Mouse (Mus musculus): ENCODE data around the gene Setd2.

The Setd2 gene

DNA sequence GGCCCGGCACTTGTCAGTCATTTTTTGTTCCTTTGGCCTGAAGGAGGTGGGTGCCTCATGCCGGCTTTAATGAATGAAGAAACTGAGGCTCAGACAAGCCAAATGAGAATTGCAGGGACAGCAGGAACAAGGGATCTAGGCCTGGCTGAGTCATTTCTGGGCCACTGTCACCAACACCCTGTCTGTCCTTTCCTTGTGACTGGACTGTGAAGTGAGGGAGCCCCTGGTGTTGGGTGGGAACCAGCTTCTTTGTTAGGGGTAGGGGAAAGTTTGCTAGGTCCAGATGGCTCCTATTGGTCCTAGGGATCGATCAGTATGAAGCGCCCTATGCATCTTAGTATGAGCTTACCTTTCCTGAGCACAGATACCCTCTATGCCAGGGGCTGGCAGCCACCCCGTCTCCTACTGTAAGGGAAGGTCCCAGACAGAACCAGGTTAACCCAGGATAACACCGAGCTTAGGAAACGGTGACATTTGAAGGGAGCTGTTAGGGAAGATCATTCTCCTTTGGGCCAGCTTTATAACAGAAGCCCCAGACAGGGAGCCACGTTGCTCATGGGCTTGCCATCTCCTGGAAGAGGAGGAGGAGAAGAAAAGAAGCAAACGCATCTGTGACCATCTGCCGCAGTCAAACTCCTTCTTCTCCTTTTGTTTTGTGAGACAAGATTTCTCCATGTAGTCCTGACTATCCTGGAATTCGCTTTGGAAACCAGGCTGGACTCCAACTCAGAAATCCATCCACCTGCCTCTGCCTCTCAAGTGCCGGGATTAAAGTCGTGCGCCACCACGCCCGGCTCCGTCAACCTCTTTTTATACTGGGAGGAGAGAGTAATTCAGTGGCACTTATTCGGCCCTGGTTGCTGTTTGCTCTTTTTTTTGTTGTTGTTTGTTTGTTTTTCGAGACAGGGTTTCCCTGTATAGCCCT is 122.6 kb downstream of the Setd2 start:
- DNase-seq, result no peak

DNA sequence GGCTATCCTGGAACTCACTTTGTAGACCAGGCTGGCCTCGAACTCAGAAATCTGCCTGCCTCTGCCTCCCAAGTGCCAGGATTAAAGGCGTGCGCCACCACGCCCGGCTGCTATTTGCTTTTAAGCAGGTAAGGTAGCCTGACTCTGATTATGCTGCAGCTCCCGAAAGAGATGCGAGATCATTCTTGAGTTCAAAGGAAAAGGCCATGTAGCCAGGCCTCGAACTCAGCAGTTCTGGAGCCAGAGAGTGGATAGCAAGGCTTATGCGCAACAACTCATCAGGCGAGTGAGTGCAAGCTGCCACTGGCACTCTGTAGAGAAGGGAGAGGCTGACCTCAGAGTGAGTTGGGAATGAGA is 123.2 kb downstream of the Setd2 start:
- no peak for DNase-seq

DNA sequence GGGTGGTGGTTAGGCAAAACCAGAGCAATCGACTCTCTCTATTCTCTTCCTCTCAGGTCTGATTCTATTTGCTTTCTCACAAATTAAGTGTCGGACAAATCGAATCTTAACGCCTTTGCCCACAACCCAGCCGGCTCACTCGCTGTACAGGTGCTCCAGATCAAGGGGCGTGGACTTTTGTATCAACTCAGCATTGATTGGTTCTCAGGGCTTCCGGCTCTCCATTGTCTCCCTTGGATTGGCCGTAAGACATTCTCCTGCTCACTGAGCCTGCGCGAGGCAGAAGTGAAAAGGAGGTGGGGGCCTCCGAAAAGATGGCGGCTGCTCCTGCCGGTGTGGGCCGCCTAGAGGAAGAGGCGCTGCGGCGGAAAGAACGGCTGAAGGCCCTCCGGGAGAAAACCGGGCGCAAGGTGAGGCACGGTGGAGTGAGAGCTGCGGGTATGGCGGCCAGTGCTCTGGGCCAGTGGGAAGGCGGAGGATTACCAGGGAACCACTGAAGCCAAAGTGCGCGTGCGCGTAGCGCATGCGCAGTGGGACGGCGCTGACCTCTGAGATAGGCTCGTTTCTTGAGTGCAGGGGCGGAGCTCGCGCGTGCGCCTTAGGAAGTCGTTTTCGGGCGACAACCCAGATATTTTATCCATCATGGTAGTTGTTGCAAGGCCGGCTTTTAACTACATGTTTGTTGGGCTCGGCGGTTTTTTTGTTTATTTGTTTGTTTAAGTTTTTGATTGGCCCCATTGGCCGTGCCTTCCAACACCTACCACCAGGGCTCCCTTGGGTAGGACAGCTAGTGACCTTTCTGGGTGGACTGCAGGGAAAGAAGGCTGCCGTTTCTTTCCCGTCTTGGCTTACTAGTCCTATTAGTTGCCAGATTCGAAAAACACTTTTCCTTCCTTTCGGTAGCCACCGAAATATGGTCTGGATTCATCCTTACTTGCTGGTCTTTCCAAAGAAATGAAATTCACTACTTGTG is 124.1 kb downstream of the Setd2 start, which contains the start of gene Ccdc12:
Gene Ccdc12 (plus strand): TSS at position 255 of the 973 bp plus-strand sequence.
- peak; percentile 96 to 98 for DNase-seq

DNA sequence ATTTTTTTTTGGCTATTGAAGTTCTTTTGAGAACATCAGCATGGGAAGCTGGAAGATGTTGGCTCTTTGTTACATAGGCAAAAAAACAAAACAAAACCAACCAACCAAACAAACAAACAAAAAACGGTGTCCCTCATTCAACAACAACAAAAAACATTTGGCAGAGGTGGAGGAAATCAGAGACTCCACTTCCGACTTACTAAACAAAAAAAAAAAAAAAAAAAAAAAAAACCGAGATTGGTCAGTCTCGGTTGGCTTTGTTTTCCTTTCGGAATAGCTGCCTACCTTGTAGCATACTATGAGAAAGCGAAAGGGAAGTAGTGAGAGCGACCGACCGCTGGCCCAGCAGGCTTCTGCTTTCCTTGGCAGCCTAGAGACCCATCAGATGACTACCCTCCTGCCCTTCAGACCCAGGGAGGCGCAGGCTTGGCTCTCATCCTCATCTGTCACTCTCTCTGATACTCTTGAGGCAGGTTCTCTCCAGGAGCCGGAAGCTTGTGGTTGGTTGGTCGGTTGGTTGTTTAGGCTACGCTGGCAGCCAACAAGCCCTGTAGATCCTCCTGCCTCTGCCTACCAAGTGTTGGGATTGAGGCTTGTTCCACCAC is 125.2 kb downstream of the Setd2 start:
- DNase-seq, result peak; percentile 86 to 89

DNA sequence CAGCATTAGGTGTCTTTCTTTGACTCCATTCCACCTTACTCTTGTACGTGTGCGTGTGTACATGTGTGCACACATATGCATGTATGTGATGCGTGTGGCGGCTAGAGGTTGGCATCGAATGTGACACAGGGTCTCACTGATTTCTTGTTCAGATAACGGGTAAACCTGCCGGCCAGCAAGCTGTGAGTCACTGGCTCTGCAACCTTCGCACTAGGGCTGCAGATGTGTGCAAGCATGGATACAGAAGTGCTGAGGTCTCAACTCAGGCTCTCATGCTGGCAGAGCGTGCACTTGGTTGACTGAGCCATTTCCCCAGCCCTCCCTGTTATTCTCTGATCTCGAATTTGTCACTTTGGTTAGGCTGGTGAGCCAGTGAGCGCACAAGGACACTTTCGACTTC is 127.1 kb downstream of the Setd2 start:
- DNase-seq, result no peak

DNA sequence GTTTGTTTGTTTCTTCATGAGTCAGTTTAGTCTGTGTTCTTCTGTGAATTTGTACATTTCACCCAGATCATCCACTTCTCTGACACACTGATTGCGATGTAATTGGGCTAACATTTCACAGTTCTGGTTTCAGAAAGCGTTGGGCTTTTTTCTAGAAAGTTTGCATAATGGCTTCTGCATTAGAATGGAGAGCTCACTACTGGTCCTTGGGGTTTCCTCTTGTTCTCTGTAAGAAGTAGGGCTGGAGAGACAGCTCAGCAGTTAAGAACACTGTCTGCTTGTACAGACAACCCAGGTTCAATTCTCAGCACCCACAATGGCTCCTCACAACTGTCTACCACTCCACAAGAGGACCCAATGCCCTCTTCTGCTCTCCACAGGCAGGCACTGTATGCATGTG is 127.8 kb downstream of the Setd2 start:
- no peak for DNase-seq

DNA sequence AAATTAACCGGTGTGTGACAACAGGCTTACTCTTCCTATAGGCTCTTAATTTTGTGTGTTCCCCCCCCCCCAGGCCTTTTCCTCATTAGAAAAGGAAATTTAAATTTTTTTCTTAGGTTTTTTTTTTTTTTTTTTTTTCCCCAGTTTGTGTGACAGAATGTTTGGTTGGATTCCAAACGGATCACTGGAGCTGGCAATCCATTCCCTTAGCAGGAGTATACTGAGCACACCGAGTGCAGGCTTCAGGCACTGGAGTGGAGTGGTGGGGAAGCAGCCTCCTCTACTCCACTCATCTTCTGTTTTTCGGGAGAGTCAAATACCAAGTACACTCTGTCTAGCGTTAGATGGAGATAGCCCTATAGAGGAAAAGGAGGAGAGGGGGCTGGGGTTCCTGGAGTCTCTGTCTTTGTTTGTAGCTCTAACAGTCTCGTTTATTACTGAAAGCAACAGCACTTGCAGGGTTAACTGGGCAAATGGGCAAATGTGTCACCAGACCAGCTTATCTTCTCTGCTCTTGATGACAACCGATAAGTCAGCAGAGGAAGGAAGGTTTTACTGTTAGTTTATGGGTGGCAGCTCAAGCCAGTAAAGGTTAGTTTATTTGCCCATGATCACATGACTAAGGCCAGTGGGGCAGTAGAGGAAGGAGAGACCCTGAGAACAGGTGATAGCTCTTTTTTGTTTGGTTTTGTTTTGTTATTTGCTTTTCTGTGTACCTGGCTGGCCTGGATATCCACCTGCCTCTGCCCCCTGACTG is 128.6 kb downstream of the Setd2 start:
- DNase-seq, result no peak

DNA sequence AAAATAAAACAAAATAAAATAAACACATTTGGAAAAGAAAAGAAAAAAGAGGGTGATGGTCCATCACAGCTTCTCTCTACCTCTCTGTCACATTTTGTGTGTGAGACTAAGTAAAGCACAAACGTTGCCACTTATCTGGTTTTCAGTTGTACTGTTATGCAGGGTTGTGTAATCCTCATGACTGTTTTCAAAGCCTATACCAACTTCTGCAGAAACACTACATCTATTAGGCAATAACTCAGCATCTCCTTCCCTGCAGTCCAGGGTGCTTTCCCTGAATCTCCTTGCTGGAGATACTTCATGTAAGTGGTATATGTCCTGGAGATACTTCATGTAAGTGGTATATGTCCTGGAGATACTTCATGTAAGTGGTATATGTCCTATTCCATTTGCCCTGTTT is 130.4 kb downstream of the Setd2 start:
- DNase-seq, result no peak

DNA sequence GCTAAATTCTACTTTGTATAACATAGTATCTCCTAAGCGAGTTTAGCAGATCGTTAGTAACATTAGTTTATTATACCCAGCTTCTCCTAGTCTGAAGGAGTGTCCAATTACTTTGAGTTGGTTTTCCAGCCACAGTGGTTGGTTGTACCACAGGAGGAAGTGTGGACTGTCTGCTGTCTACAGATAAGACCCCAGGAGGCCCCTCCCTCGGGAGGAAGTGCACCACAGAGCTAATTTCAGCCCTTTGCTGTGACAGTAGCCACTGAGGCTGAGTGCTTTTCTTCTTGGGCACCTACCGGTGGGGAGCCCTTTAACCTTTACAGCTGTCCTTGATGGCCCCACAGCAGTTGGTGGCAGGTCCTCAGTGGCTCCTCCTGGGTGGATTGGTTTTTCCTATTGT is 133.5 kb downstream of the Setd2 start:
- DNase-seq, result peak in 1 of 2 experiments; percentile 35

DNA sequence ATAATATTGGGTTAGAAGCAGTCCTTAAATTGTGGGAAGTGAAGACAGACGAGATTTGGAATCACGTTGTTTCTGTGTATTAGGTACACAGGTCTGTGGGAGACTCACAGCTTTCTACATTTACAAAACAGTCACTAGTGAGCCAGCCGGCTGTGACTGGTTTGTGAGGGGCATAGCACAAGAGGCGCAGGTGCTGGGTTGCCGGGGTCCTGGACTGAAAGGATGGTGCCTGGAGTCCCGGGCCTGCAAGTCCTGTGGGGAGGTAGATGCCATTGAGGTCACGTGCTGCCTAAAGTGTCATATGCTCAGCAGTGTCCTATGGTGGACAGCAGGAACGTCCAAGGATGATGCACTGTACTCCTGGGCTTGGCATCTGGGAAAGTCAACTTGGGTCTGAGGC is 134.0 kb downstream of the Setd2 start:
- no peak for DNase-seq

DNA sequence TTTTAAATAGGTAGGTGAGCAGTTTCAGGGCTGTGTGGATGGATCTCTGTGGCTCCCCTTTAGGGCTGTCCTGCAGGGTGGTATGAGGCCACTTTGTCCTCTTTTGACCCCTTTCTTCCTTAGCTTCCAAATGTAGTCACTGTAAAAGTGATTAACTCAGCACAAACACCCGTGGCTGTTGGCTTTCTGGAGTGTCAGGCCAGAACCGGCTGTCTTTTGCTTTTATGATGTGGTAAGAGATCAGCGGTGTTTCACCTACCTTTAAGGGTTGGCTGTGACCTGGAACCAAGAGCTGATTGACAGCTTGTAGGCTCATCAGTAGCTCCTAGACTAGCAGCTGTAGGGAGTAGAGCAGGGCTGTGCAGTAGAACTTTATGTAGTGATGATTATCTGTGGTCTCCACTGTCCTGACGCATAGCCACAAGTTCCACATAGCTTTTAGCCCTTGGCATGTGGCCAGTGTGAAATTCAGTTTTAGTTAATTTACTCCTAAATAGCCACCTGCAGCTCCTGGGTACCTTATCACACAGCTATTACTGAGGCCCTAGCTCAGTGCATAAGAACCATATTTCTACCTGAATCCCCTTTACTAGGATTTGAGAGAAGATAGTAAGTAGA is 134.9 kb downstream of the Setd2 start:
- DNase-seq, result no peak
